Mouse (Mus musculus): ENCODE results near the gene Grik5.
A peak's percentile ranks its signal among the peaks of the same experiment; 100 is the strongest.

DNA sequence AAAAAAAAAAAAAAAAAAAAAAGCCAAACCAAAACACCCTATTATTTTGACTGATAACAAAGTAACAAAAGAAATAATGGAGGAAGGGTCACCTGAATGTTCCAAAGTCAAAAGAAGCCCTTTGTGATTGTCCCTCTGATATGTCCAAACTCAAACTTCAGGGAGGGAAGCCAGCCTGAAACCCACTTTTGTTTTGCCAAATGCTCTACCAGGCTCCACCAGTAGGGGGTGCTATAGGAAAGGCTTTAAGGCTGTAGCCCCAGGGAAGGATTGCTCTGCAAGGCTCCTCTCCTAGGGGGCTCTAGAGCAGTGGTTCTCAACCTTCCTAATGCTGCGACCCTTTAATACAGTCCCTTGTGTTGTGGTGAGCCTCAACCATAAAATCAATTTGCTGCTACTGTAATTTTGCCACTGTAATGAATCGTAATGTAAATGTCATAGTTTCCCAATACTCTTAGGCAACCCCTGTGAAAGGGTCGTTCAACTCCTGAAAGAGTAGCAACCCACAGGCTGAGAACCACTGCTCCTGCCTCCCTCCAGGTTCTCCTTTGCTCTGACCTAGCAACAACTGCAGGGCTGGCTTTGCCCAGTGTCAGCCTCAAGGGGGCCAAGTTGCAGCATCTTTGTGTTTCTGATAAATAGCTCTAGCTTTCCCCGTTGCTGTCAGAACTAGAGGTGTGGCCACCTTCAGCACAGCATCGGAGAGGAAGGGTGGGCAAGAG lies 42.0 kb downstream of the Grik5 start:
- peak; percentile 47 for TF ChIP-seq CTCF (IDR thresholded peaks at IDR 0.05; ENCODE audit: control insufficient read depth, insufficient read depth, insufficient read length)
- TF ChIP-seq MAX (IDR thresholded peaks at IDR 0.05), result no peak

All from C2C12 (cell line).